Comparison of ENCODE assay signal across 8 mouse cellular contexts in genomic region chr16:95701802-95702561, GRCm38 (mm10). TPM values are rescaled to one million over a fixed set of nuclear protein-coding genes. Genes with fewer than 3 reads are reported as not detected.
DNase-seq lines count a peak whose midpoint lies in the region; ATAC-seq and TF ChIP-seq lines count a peak whose summit lies in the region.

Ets2 (plus strand) TSS chr16:95702075.

- H3K27me3 ChIP-seq in forebrain, embryonic 16.5 days (replicated peaks; ENCODE audit: control insufficient read depth, insufficient read depth, low read length): 0 out of 2 replicates have a peak, but pooled peaks cover 3% of the 10 kb centered on the region
- no peaks in the 10 kb centered on the region for H3K27me3 ChIP-seq in lung, embryonic 14.5 days (ENCODE audit: insufficient read depth, low read length)
- H3K27me3 ChIP-seq in thymus, adult 2 months (ENCODE audit: control insufficient read depth, insufficient read depth, low read length): no peaks in the 10 kb centered on the region

- peak within 1 kb of the TSS; percentile 89 to 91 for H3K4me3 ChIP-seq in ES-E14 (ENCODE audit: insufficient read depth in 1 of 2, low read depth in 1 of 2, low read length in 2 of 2, poor library complexity in 1 of 2, severe bottlenecking in 1 of 2)
- H3K4me3 ChIP-seq in forebrain, embryonic 16.5 days (replicated peaks; ENCODE audit: low read length): peak within 1 kb of the TSS; percentile 87
- H3K4me3 ChIP-seq in layer of hippocampus, adult 2 months: peak within 1 kb of the TSS; percentile 73
- H3K4me3 ChIP-seq in lung, embryonic 14.5 days (ENCODE audit: low read depth, low read length): peak within 1 kb of the TSS; percentile 93
- H3K4me3 ChIP-seq in olfactory bulb, adult 2 months (ENCODE audit: insufficient read depth, low read depth, low read length): peak within 1 kb of the TSS; percentile 87
- H3K4me3 ChIP-seq in thymus, adult 2 months (ENCODE audit: control insufficient read depth, insufficient read depth, low read length): peak within 1 kb of the TSS; percentile 94

- H3K36me3 ChIP-seq in ES-E14 (ENCODE audit: control insufficient read depth, insufficient read depth, low read length, poor library complexity, severe bottlenecking): no peaks in the 10 kb centered on the region; the same call in 1 of the 2 replicates
- H3K36me3 ChIP-seq in forebrain, embryonic 16.5 days (ENCODE audit: control insufficient read depth, insufficient read depth): no peaks in the 10 kb centered on the region
- H3K36me3 ChIP-seq in lung, embryonic 14.5 days (ENCODE audit: insufficient read depth): peaks cover 15% of the 10 kb centered on the region
- H3K36me3 ChIP-seq in thymus, adult 2 months (ENCODE audit: control insufficient read depth, insufficient read depth, low read length): peaks cover 12% of the 10 kb centered on the region

- peak within 1 kb of the TSS; percentile 90 for H3K4me2 ChIP-seq in forebrain, embryonic 16.5 days (ENCODE audit: low read length)
- peak within 1 kb of the TSS; percentile 82 for H3K4me2 ChIP-seq in lung, embryonic 14.5 days

- peak; percentile 62 for TF ChIP-seq POLR2A in olfactory bulb, adult 2 months (IDR thresholded peaks at IDR 0.05; ENCODE audit: insufficient read depth, low read depth, low read length)
- peak; percentile 81 for TF ChIP-seq POLR2A in thymus, adult 2 months (IDR thresholded peaks at IDR 0.05; ENCODE audit: control insufficient read depth, extremely low read depth, insufficient read depth, low read length, poor library complexity)

- H3K27ac ChIP-seq in ES-E14 (ENCODE audit: insufficient read depth, low read depth, low read length, poor library complexity, severe bottlenecking): no peak within 1 kb of the TSS
- peak within 1 kb of the TSS; percentile 84 for H3K27ac ChIP-seq in forebrain, embryonic 16.5 days (ENCODE audit: low read length)
- peak within 1 kb of the TSS; percentile 95 for H3K27ac ChIP-seq in layer of hippocampus, adult 2 months
- peak within 1 kb of the TSS; percentile 97 for H3K27ac ChIP-seq in lung, embryonic 14.5 days (ENCODE audit: low read depth)
- peak within 1 kb of the TSS; percentile 87 for H3K27ac ChIP-seq in olfactory bulb, adult 2 months (ENCODE audit: insufficient read depth, low read depth, low read length)
- peak within 1 kb of the TSS; percentile 78 for H3K27ac ChIP-seq in thymus, adult 2 months (ENCODE audit: control insufficient read depth, insufficient read depth, low read length)

- in situ Hi-C loops in ES-E14 (cut with MboI; ENCODE audit: low sequenced_read_pairs in 2 of 2, unreplicated experiment in 2 of 2): no loop called here

- ATAC-seq in forebrain, embryonic 16.5 days: peak; percentile 94
- peak; percentile 93 for ATAC-seq in lung, embryonic 14.5 days (ENCODE audit: insufficient read depth)

- peak within 1 kb of the TSS; percentile 91 for H3K9ac ChIP-seq in ES-E14 (ENCODE audit: insufficient read depth, low read depth, low read length, poor library complexity, severe bottlenecking)
- peak within 1 kb of the TSS; percentile 90 for H3K9ac ChIP-seq in forebrain, embryonic 16.5 days (replicated peaks; ENCODE audit: low read depth, low read length)
- H3K9ac ChIP-seq in lung, embryonic 14.5 days: peak within 1 kb of the TSS; percentile 98

- intact Hi-C loops in heart, postnatal 36 days (cut with DNase I): loop anchor here (2.0 to 10.0 kb wide), 5 partner anchors 47 to 243 kb away; no protein-coding TSS in a partner anchor

- peaks cover 0 to 4% of the 10 kb centered on the region in 2 experiments; a peak in 1 of 4 replicates for H3K4me1 ChIP-seq in ES-E14 (ENCODE audit: control insufficient read depth in 2 of 2, insufficient read depth in 2 of 2, low read length in 2 of 2, poor library complexity in 1 of 2)
- peaks cover 16% of the 10 kb centered on the region for H3K4me1 ChIP-seq in forebrain, embryonic 16.5 days (replicated peaks; ENCODE audit: control insufficient read depth, insufficient read depth, low read length)
- peaks cover 19% of the 10 kb centered on the region for H3K4me1 ChIP-seq in lung, embryonic 14.5 days (ENCODE audit: insufficient read depth)
- H3K4me1 ChIP-seq in olfactory bulb, adult 2 months (ENCODE audit: control insufficient read depth, insufficient read depth, low read length): peaks cover 14% of the 10 kb centered on the region
- H3K4me1 ChIP-seq in thymus, adult 2 months (replicated peaks; ENCODE audit: control insufficient read depth, insufficient read depth, low read length): peaks cover 36% of the 10 kb centered on the region

- H3K9me3 ChIP-seq in ES-E14 (ENCODE audit: control insufficient read depth, insufficient read depth, low read depth, low read length): no peaks in the 10 kb centered on the region
- no peaks in the 10 kb centered on the region for H3K9me3 ChIP-seq in forebrain, embryonic 16.5 days (ENCODE audit: control insufficient read depth, low read length)
- H3K9me3 ChIP-seq in lung, embryonic 14.5 days (ENCODE audit: low read depth, low read length): no peaks in the 10 kb centered on the region

- TF ChIP-seq CTCF in layer of hippocampus, adult 2 months (conservative IDR thresholded peaks at IDR 0.05): peak; percentile 99
- TF ChIP-seq CTCF in lung, embryonic 14.5 days (IDR thresholded peaks at IDR 0.05; ENCODE audit: low read depth): peak; percentile 96
- TF ChIP-seq CTCF in olfactory bulb, adult 2 months (IDR thresholded peaks at IDR 0.05; ENCODE audit: insufficient read depth, low read depth, low read length): peak; percentile 81
- TF ChIP-seq CTCF in thymus, adult 2 months (IDR thresholded peaks at IDR 0.05; ENCODE audit: borderline replicate concordance, control insufficient read depth, extremely low read depth, insufficient read depth, low read length, poor library complexity): peak; percentile 98

- peak; percentile 68 for DNase-seq in ES-E14 (ENCODE audit: low read depth, low spot score)
- DNase-seq in cerebellum, adult 11-12 months: peak; percentile 90
- DNase-seq in heart, postnatal 36 days: peak; percentile 94 to 95
- DNase-seq in layer of hippocampus, adult 2 months (ENCODE audit: low spot score in 2 of 2): peak; percentile 89 to 90
- DNase-seq in lung, embryonic 14.5 days: peak; percentile 95
- DNase-seq in thymus, adult 2 months: peak; percentile 90

- WGBS in forebrain, embryonic 16.5 days: under 1% methylated on average over 59 of the region's 64 CpGs
- WGBS in lung, embryonic 14.5 days: under 1% methylated on average over 61 of the region's 64 CpGs
- WGBS in olfactory bulb, adult 2 months: under 1% methylated on average over 64 of the region's 64 CpGs
- WGBS in thymus, adult 2 months: under 1% methylated on average over 64 of the region's 64 CpGs

TF ChIP-seq in ES-E14, 5 proteins besides CTCF, POLR2A, EP300 and RAD21:
- TF ChIP-seq ZC3H11A (IDR thresholded peaks at IDR 0.05; ENCODE audit: borderline replicate concordance, low read depth, low read length) (no peak), MAFK (IDR thresholded peaks at IDR 0.05; ENCODE audit: insufficient read depth, low read depth, low read length) (no peak), ZNF384 (IDR thresholded peaks at IDR 0.05; ENCODE audit: low read depth, low read length) (no peak), HCFC1 (IDR thresholded peaks at IDR 0.05; ENCODE audit: borderline replicate concordance, insufficient read depth, low read length) (no peak)
TF ChIP-seq in ES-E14: peak in this region for 0.

RNA-seq across cellular contexts. Expression of gene Ets2, which starts in this region (rescaled TPM):
- 12.8 and 16.2 TPM in 2 replicates for total RNA-seq in ES-E14 (2012; rRNA removed)
- 19.0 and 20.9 TPM in 2 replicates for polyA plus RNA-seq in forebrain, embryonic 16.5 days (2015; fragmentation: Nextera tagmentation; extraction: Ambion mirVana)
- total RNA-seq in heart, postnatal 36 days (2021): 100 to 1,000 TPM in 1 of 2 experiments, 10 to 100 TPM in 1; 78.2 to 109 TPM
- total RNA-seq in layer of hippocampus, adult 2 months (2021): 10 to 100 TPM; 70.3 to 77.0 TPM
- polyA plus RNA-seq in lung, embryonic 14.5 days (2014; fragmentation: Nextera tagmentation; extraction: Ambion mirVana): 72.6 and 74.7 TPM in 2 replicates
- polyA plus RNA-seq in olfactory bulb, adult 2 months (2012; ENCODE audit: insufficient read depth, insufficient read length, low replicate concordance, missing spikeins): 287 TPM in 1 of 2 replicates, not detected in the other
- 343 and 598 TPM in 2 replicates for polyA plus RNA-seq in thymus, adult 2 months (2012; rRNA removed)
